Mouse (Mus musculus) urinary bladder, postnatal 14 days (tissue): Measurements from ENCODE around the gene Syne2.
A peak's percentile ranks its signal among the peaks of the same experiment; 100 is the strongest.

Experiments used
- DNase-seq: peaks from one replicate; pipeline ENCODE4 v3.0.0; 2021; ENCODE audit warnings: low spot score

Gene Syne2

GRCm38 (mm10) chr12:76047921-76048320, 230.0 kb downstream of the Syne2 start:
- DNase-seq, result no peak

DNA sequence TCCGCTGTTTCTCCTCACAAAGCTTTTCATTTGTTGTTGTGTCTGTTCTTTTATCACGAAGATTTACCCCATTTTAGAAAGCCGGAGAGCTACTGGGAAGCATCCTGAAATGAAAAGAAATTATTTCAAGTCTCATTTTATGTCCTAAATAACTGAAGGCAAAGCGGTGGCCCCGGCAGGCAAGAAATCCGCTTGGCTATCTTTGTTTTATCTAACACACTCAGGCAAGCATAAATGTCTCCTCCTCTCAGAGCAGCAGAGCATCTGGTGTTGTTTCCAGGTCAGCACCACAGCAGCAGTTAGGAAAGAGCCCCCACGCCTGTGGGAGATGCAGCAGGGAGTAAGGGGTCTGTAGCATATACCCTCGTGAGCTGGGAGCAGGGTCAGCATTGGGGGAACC, 230.7 kb downstream of the Syne2 start:
- DNase-seq, result no peak

GRCm38 (mm10) chr12:76049343-76049742, 231.4 kb downstream of the Syne2 start:
- DNase-seq, result no peak

DNA sequence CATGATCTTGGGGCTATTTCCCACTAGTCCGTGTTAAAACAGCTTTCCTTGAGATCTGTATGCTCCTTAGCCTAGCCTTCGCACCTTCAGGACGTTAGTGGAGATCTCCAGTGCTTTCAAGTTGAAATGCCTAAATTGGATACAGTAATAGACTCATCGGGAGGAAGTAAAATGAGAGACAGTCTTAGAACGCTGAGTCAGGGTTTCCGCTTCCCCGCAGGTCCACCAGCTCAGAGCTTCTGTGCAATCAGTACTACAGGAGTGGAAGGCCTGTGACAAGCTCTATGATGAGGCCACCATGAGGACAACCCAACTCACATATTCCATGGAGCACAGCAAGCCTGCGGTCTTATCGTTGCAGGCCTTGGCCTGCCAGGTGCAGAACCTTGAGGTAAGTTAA, 233.9 kb downstream of the Syne2 start:
- DNase-seq, result no peak

- no peak for DNase-seq
These were observed 236.7 kb downstream of the Syne2 start for GRCm38 (mm10) chr12:76054653-76055052.

GRCm38 (mm10) chr12:76063001-76063400, 245.1 kb downstream of the Syne2 start:
- no peak for DNase-seq

GRCm38 (mm10) chr12:76070386-76070785, 252.5 kb downstream of the Syne2 start:
- no peak for DNase-seq

DNA sequence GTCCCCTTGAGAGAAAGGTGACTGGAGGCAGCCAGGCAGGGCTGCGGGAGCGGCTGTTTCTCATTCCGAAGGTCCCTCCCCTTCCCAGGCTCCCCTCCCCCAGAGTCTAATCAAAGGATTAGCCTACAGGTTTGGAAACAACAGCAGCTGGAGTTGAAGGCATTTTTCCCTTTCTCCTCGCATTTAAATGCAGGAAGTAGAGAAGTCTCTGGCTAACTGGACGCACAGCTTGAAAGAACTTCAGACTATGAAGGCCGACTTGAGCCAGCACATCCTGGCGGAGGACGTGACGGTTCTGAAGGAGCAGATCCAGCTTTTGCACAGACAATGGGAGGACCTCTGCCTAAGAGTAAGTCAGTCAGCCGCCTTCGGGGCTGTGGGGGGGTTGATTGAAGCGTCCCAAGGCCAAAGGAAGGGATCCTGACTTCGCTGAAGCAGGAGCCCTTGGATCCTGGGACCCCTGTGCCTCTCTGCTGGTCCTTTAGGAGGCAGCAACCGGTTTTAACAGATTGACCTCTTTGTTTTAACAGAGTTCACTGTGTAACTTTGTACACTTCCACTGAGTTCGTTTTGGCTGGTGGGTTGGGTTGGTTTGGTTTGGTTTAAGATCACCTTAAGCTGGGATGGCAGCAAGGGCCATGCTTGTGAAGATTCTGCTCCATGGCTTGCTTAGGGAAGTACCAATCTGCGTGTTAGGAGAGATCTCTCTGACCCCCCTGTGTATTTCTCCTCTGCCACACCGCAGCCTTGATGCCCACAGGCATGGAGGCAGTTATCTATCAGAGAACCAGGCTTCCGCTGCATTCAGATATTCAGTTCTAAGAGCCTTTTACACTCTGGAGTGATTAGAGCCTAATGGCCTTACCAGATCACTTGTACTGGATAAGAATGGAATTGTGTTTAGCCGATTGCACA, 254.3 kb downstream of the Syne2 start:
- no peak for DNase-seq

- no peak for DNase-seq
These were observed 255.3 kb downstream of the Syne2 start for GRCm38 (mm10) chr12:76073066-76073826.

DNA sequence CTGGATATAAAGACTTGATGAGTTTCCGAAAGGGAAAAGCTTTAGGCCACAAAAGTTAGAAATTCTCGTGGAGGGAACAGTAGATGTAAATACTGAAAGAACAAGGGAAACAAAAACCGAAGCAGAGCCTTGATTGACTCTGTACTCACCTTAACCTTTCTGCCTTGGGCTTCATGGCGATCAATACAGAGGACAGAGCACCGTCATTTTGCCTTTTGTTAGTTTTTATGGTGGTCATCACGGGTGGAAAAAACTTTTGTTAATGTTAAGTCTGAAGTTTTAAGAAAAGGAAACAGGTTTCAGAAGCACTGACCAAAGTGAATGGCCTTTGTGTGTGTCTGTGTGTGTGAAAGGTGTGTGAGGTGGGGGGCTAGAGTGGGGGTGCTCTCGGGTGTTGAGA, 256.0 kb downstream of the Syne2 start:
- DNase-seq, result no peak

DNA sequence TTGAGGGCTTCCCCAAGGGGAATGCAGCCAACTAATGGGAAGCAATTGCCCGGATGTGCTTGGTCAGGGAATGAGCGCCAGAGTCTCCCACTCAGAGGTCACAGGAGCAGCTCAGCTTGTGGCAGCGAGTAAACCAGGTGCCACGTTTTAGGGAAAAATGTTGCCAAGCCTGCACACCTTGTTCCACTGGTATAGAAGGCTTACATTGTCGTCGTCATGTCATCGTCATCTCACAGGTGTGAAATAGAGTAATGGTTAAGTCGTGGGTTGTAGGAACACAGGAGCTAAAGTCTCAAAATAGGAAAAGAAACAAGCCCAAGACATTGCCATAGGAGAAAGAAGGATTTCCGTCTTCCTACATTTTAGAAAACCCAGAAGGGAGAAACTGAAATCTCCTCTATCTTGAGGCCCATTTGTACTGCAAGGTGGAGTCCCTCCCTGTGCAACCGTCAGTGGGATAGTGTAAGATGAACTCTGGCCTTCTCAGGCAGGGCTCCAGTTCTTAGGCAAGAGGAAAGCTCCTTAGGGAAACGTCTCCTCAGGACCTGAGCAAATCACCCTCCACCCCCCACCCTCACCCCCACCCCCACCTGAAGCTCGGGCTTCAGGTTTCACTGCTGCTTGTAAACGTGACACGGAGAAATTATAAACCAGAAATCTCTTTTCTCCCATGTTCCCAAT, 263.1 kb downstream of the Syne2 start:
- DNase-seq, result no peak

DNA sequence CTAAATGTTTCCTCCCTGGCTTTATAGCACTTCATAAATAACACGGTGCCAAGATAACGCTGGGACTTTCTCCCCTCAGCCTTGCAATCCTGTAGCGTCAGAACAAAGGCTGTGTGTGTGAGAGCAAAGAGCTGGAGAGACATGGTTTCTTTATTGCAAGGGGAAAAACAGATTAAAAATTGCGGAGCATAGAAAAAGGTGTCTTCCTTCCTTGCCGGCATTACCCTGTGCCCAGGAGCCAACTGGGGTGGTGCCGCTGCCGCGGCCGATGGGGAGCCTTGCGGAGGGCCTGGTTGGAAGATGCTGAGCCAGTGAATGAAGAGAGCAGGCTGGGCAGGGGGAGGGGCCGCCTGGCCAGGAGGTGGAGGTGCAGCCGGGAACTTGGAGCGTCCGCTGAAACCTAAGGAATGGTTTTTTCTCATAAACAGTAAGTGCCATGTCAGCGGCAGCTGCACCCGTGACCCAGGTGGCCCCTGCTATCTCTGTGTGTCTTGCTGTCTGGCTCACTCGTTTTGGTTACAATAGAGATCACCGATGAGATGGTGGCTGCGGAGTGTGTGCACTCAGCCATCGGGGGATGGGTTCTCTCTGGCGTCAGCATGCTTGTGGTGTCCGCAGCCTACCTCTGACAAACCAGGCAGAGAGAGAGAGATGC, 263.8 kb downstream of the Syne2 start:
- no peak for DNase-seq

DNA sequence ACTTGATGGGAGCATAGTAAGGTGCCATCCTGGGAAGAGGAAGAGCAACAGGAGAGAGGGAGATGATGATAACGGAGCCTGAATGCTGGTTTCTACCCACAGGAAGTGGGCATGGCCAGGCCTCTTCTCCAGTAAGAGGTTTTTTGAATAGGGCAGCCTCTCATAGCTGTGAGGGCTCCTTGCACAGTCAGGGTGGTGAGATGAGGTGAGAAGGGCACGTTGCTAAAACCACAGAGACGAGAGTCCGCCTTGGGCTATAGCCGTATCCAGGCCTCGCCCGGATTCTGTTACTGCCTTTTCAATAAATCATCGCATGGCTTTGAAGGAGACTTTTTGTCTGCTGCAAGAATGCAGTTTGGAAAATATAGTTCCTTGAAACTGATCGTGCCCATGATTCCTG, 267.1 kb downstream of the Syne2 start:
- DNase-seq, result no peak

- DNase-seq, result peak; percentile 48
These were observed 268.3 kb downstream of the Syne2 start for GRCm38 (mm10) chr12:76085956-76086905.

DNA sequence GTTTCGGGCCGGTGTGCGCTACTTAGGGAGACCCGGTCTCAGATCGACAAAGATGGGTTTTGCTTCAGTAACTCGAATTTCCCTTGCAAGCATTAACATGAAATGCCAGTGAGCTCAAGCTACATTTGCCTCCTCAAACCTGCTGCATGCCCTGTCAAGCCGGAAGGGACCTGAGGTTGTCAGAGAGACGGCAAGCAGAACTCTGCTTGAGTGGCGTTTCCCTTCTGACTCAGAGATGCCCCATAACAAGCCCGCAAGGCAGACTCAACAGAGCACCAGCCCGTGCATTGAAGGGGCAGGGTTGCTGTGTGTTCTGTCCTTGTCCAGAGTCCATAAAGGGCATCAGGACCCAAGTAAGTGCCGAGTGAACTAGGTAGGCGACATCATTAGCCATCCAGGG, 269.1 kb downstream of the Syne2 start:
- DNase-seq, result no peak

DNA sequence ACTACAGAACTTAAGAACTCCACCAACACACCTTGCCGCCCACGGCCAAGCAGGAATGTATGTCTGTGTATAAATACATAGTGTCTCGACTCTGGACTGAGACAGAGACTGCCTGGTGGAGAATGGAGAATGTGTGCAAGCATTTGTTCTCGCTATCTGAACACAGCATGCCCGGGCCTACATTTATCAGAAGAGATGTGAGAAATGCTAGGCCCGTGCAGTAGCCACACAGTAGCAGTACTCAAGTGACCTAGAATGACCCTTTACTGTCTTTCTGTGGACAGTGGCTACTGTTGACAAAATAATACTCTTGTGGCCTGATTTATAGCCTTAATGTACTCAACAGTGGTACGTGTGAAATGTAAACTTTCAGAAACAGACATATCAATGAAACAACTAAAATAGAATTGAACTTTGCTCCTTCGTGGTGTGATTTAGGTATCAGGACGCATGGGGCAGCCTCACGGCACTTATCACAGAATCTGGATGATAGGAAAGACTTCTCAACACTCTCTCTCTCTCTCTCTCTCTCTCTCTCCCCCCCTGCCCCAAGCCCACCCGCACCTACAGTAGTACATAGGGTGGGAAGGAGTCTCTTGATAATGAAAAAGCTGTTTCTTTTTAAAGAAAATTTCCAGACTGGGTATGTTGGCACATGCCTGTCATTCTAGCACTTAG, 275.0 kb downstream of the Syne2 start:
- no peak for DNase-seq

GRCm38 (mm10) chr12:76093613-76094588, 276.0 kb downstream of the Syne2 start:
- DNase-seq, result no peak

- no peak for DNase-seq
These were observed 277.4 kb downstream of the Syne2 start for GRCm38 (mm10) chr12:76095117-76096035.
